Comparison of ENCODE assay signal across 16 mouse cellular contexts in genomic region chr6:88886417-88886967, GRCm38 (mm10). TPM values are rescaled to one million over a fixed set of nuclear protein-coding genes. Genes with fewer than 3 reads are reported as not detected.
A peak's percentile ranks its signal among the peaks of the same experiment; 100 is the strongest.
DNase-seq lines count a peak whose midpoint lies in the region; ATAC-seq and TF ChIP-seq lines count a peak whose summit lies in the region.
"Had no signal": no experiment of that assay in that cellular context is flagged by ENCODE, and none has a peak within 500 bp of the region (broad histone marks: within the 10 kb centered on the region; RNA-seq: fewer than 3 reads in every experiment).

No protein-coding gene starts in this region.

- 78% methylated on average over 2 of the region's 2 CpGs for WGBS in forebrain, embryonic 11.5 days
- 71% methylated on average over 2 of the region's 2 CpGs for WGBS in forebrain, embryonic 16.5 days
- 82% methylated on average over 2 of the region's 2 CpGs for WGBS in embryonic facial prominence, embryonic 12.5 days
- 24% methylated on average over 2 of the region's 2 CpGs for WGBS in hindbrain, postnatal 0 days
- WGBS in neural tube, embryonic 15.5 days = 31% methylated on average over 2 of the region's 2 CpGs

- H3K4me2 ChIP-seq in forebrain, embryonic 11.5 days (ENCODE audit: low read depth, low read length, severe bottlenecking) = no peak overlapping the region
- no peak overlapping the region for H3K4me2 ChIP-seq in forebrain, embryonic 16.5 days (ENCODE audit: low read length)
- no peak overlapping the region for H3K4me2 ChIP-seq in embryonic facial prominence, embryonic 12.5 days (replicated peaks)
- H3K4me2 ChIP-seq in hindbrain, postnatal 0 days (ENCODE audit: low read depth, low read length) = no peak overlapping the region
- H3K4me2 ChIP-seq in neural tube, embryonic 15.5 days = no peak overlapping the region
- H3K4me2 ChIP-seq: embryonic facial prominence, embryonic 13.5 days; heart, embryonic 13.5 days had no signal

- H3K27ac ChIP-seq in forebrain, embryonic 11.5 days (ENCODE audit: low read depth, low read length) = no peak overlapping the region
- H3K27ac ChIP-seq in forebrain, embryonic 16.5 days (ENCODE audit: low read length) = no peak overlapping the region
- no peak overlapping the region for H3K27ac ChIP-seq in embryonic facial prominence, embryonic 12.5 days
- H3K27ac ChIP-seq in hindbrain, postnatal 0 days = no peak overlapping the region
- H3K27ac ChIP-seq in neural tube, embryonic 15.5 days (replicated peaks) = no peak overlapping the region
- H3K27ac ChIP-seq: embryonic facial prominence, embryonic 13.5 days; heart, embryonic 13.5 days; liver, embryonic 14.5 days had no signal

- TF ChIP-seq CTCF in hindbrain, postnatal 0 days (IDR thresholded peaks at IDR 0.05; ENCODE audit: low read depth) = no peak

- H3K36me3 ChIP-seq in forebrain, embryonic 11.5 days (ENCODE audit: control insufficient read depth, insufficient read depth, low read length) = peaks cover 33% of the 10 kb centered on the region; the same call in 1 of the 2 replicates
- H3K36me3 ChIP-seq in forebrain, embryonic 16.5 days (ENCODE audit: control insufficient read depth, insufficient read depth) = no peaks in the 10 kb centered on the region; the same call in 1 of the 2 replicates
- H3K36me3 ChIP-seq in embryonic facial prominence, embryonic 12.5 days = peaks cover 95% of the 10 kb centered on the region
- H3K36me3 ChIP-seq in hindbrain, postnatal 0 days (ENCODE audit: insufficient read depth, low read length) = peaks cover 33% of the 10 kb centered on the region; the same call in 1 of the 2 replicates
- peaks cover 25% of the 10 kb centered on the region for H3K36me3 ChIP-seq in neural tube, embryonic 15.5 days

- H3K9me3 ChIP-seq in forebrain, embryonic 11.5 days (ENCODE audit: control insufficient read depth, low read length) = no peaks in the 10 kb centered on the region
- no peaks in the 10 kb centered on the region for H3K9me3 ChIP-seq in forebrain, embryonic 16.5 days (ENCODE audit: control insufficient read depth, low read length)
- H3K9me3 ChIP-seq in embryonic facial prominence, embryonic 12.5 days = no peaks in the 10 kb centered on the region
- no peaks in the 10 kb centered on the region for H3K9me3 ChIP-seq in hindbrain, postnatal 0 days (ENCODE audit: low read length)
- H3K9me3 ChIP-seq in neural tube, embryonic 15.5 days (replicated peaks) = no peaks in the 10 kb centered on the region
- H3K9me3 ChIP-seq: embryonic facial prominence, embryonic 13.5 days; G1E; heart, embryonic 13.5 days had no signal

- peak; percentile 65; the same call in 1 of the 2 replicates for ATAC-seq in forebrain, embryonic 11.5 days (replicated peaks; ENCODE audit: low FRiP score)
- no peak for ATAC-seq in forebrain, embryonic 16.5 days
- ATAC-seq in embryonic facial prominence, embryonic 12.5 days (ENCODE audit: insufficient number of reproducible peaks, insufficient read depth, low FRiP score, low TSS enrichment) = 0 out of 2 replicates have a peak, but pooled peaks have one; percentile 68
- ATAC-seq in hindbrain, postnatal 0 days = peak; percentile 54
- 0 out of 2 replicates have a peak, but pooled peaks have one; percentile 39 for ATAC-seq in neural tube, embryonic 15.5 days (ENCODE audit: low FRiP score)
- ATAC-seq: intestine, postnatal 0 days had no signal

- no peaks in the 10 kb centered on the region for H3K27me3 ChIP-seq in forebrain, embryonic 11.5 days (ENCODE audit: control insufficient read depth, insufficient read depth, low read length)
- no peaks in the 10 kb centered on the region for H3K27me3 ChIP-seq in forebrain, embryonic 16.5 days (replicated peaks; ENCODE audit: control insufficient read depth, insufficient read depth, low read length)
- H3K27me3 ChIP-seq in embryonic facial prominence, embryonic 12.5 days = no peaks in the 10 kb centered on the region
- no peaks in the 10 kb centered on the region for H3K27me3 ChIP-seq in hindbrain, postnatal 0 days (ENCODE audit: insufficient read depth, low read length)
- H3K27me3 ChIP-seq in neural tube, embryonic 15.5 days (replicated peaks) = no peaks in the 10 kb centered on the region
- H3K27me3 ChIP-seq: embryonic facial prominence, embryonic 13.5 days; heart, embryonic 13.5 days had no signal

- H3K4me3 ChIP-seq in forebrain, embryonic 11.5 days (ENCODE audit: low read depth, low read length) = no peak overlapping the region
- no peak overlapping the region for H3K4me3 ChIP-seq in forebrain, embryonic 16.5 days (replicated peaks; ENCODE audit: low read length)
- no peak overlapping the region for H3K4me3 ChIP-seq in embryonic facial prominence, embryonic 12.5 days
- H3K4me3 ChIP-seq in hindbrain, postnatal 0 days (ENCODE audit: low read length) = no peak overlapping the region
- no peak overlapping the region for H3K4me3 ChIP-seq in neural tube, embryonic 15.5 days (replicated peaks)
- H3K4me3 ChIP-seq: embryonic facial prominence, embryonic 13.5 days; heart, embryonic 13.5 days had no signal

- H3K9ac ChIP-seq in forebrain, embryonic 11.5 days (ENCODE audit: low read length) = no peak overlapping the region
- H3K9ac ChIP-seq in forebrain, embryonic 16.5 days (replicated peaks; ENCODE audit: low read depth, low read length) = no peak overlapping the region
- no peak overlapping the region; the same call in 1 of the 2 replicates for H3K9ac ChIP-seq in embryonic facial prominence, embryonic 12.5 days
- H3K9ac ChIP-seq in hindbrain, postnatal 0 days (replicated peaks; ENCODE audit: low read length) = no peak overlapping the region
- H3K9ac ChIP-seq in neural tube, embryonic 15.5 days (replicated peaks) = no peak overlapping the region
- H3K9ac ChIP-seq: embryonic facial prominence, embryonic 13.5 days; heart, embryonic 13.5 days; liver, embryonic 14.5 days had no signal

- H3K4me1 ChIP-seq in forebrain, embryonic 11.5 days (replicated peaks; ENCODE audit: control insufficient read depth, insufficient read depth, low read length) = no peaks in the 10 kb centered on the region
- H3K4me1 ChIP-seq in forebrain, embryonic 16.5 days (replicated peaks; ENCODE audit: control insufficient read depth, insufficient read depth, low read length) = 0 out of 2 replicates have a peak, but pooled peaks cover 2% of the 10 kb centered on the region
- H3K4me1 ChIP-seq in embryonic facial prominence, embryonic 12.5 days = no peaks in the 10 kb centered on the region
- no peaks in the 10 kb centered on the region for H3K4me1 ChIP-seq in hindbrain, postnatal 0 days (ENCODE audit: insufficient read depth, low read length)
- H3K4me1 ChIP-seq in neural tube, embryonic 15.5 days = 0 out of 2 replicates have a peak, but pooled peaks cover 9% of the 10 kb centered on the region
- H3K4me1 ChIP-seq: embryonic facial prominence, embryonic 13.5 days; heart, embryonic 13.5 days had no signal

- DNase-seq in forebrain, embryonic 11.5 days (ENCODE audit: low spot score) = no peak
- DNase-seq in hindbrain, postnatal 0 days (ENCODE audit: low spot score) = peak; percentile 31
- no peak for DNase-seq in adrenal gland, postnatal 10 days
- DNase-seq in liver = no peak
- DNase-seq in ovary, postnatal 14 days (ENCODE audit: low spot score) = no peak
- DNase-seq: cerebellum, adult 2 months; lung, postnatal 4 days; right cerebral cortex, postnatal 4 days had no signal

RNA-seq across cellular contexts. Expression of gene Podxl2, which starts 11.6 kb away (rescaled TPM):
- 109 and 115 TPM in 2 replicates for polyA plus RNA-seq in forebrain, embryonic 11.5 days (2014; fragmentation: Nextera tagmentation; extraction: Ambion mirVana)
- polyA plus RNA-seq in forebrain, embryonic 16.5 days (2015; fragmentation: Nextera tagmentation; extraction: Ambion mirVana) = 592 and 647 TPM in 2 replicates
- 138 and 153 TPM in 2 replicates for polyA plus RNA-seq in embryonic facial prominence, embryonic 12.5 days (2016; fragmentation: Nextera tagmentation; extraction: Ambion mirVana)
- total RNA-seq in hindbrain, postnatal 0 days (2014; rRNA removed) = 1,247 and 1,290 TPM in 2 replicates
- 675 and 695 TPM in 2 replicates for polyA plus RNA-seq in hindbrain, postnatal 0 days (2015; fragmentation: Nextera tagmentation; extraction: Ambion mirVana)
- polyA plus RNA-seq in neural tube, embryonic 15.5 days (2015; fragmentation: Nextera tagmentation; extraction: Ambion mirVana) = 504 and 640 TPM in 2 replicates
- 10 to 100 TPM; 27.8 to 28.3 TPM for total RNA-seq in adrenal gland, postnatal 10 days (2021)
- polyA plus RNA-seq: G1E had no signal

RNA-seq across cellular contexts. Expression of gene Mcm2, which starts 12.1 kb away (rescaled TPM):
- polyA plus RNA-seq in forebrain, embryonic 11.5 days (2014; fragmentation: Nextera tagmentation; extraction: Ambion mirVana) = 248 and 259 TPM in 2 replicates
- 60.2 and 64.6 TPM in 2 replicates for polyA plus RNA-seq in forebrain, embryonic 16.5 days (2015; fragmentation: Nextera tagmentation; extraction: Ambion mirVana)
- 169 and 171 TPM in 2 replicates for polyA plus RNA-seq in embryonic facial prominence, embryonic 12.5 days (2016; fragmentation: Nextera tagmentation; extraction: Ambion mirVana)
- 35.3 and 37.0 TPM in 2 replicates for total RNA-seq in hindbrain, postnatal 0 days (2014; rRNA removed)
- 21.7 and 23.3 TPM in 2 replicates for polyA plus RNA-seq in hindbrain, postnatal 0 days (2015; fragmentation: Nextera tagmentation; extraction: Ambion mirVana)
- polyA plus RNA-seq in neural tube, embryonic 15.5 days (2015; fragmentation: Nextera tagmentation; extraction: Ambion mirVana) = 20.5 and 52.5 TPM in 2 replicates
- 10 to 100 TPM; 50.0 to 53.5 TPM for total RNA-seq in adrenal gland, postnatal 10 days (2021)

RNA-seq across cellular contexts. Expression of gene Tpra1, which starts 15.6 kb away (rescaled TPM):
- 39.4 and 40.7 TPM in 2 replicates for polyA plus RNA-seq in forebrain, embryonic 11.5 days (2014; fragmentation: Nextera tagmentation; extraction: Ambion mirVana)
- polyA plus RNA-seq in forebrain, embryonic 16.5 days (2015; fragmentation: Nextera tagmentation; extraction: Ambion mirVana) = 56.9 and 70.0 TPM in 2 replicates
- 86.3 and 90.6 TPM in 2 replicates for polyA plus RNA-seq in embryonic facial prominence, embryonic 12.5 days (2016; fragmentation: Nextera tagmentation; extraction: Ambion mirVana)
- 55.2 and 88.4 TPM in 2 replicates for total RNA-seq in hindbrain, postnatal 0 days (2014; rRNA removed)
- 49.4 and 56.0 TPM in 2 replicates for polyA plus RNA-seq in hindbrain, postnatal 0 days (2015; fragmentation: Nextera tagmentation; extraction: Ambion mirVana)
- polyA plus RNA-seq in neural tube, embryonic 15.5 days (2015; fragmentation: Nextera tagmentation; extraction: Ambion mirVana) = 88.1 and 91.7 TPM in 2 replicates
- 10 to 100 TPM; 61.0 to 74.0 TPM for total RNA-seq in adrenal gland, postnatal 10 days (2021)

RNA-seq across cellular contexts. Expression of gene Abtb1, which starts 44.7 kb away (rescaled TPM):
- polyA plus RNA-seq in forebrain, embryonic 11.5 days (2014; fragmentation: Nextera tagmentation; extraction: Ambion mirVana) = 14.4 and 15.3 TPM in 2 replicates
- polyA plus RNA-seq in forebrain, embryonic 16.5 days (2015; fragmentation: Nextera tagmentation; extraction: Ambion mirVana) = 44.7 and 47.0 TPM in 2 replicates
- polyA plus RNA-seq in embryonic facial prominence, embryonic 12.5 days (2016; fragmentation: Nextera tagmentation; extraction: Ambion mirVana) = 28.8 and 33.7 TPM in 2 replicates
- total RNA-seq in hindbrain, postnatal 0 days (2014; rRNA removed) = 62.6 and 78.9 TPM in 2 replicates
- 31.5 and 34.8 TPM in 2 replicates for polyA plus RNA-seq in hindbrain, postnatal 0 days (2015; fragmentation: Nextera tagmentation; extraction: Ambion mirVana)
- 42.4 and 45.4 TPM in 2 replicates for polyA plus RNA-seq in neural tube, embryonic 15.5 days (2015; fragmentation: Nextera tagmentation; extraction: Ambion mirVana)
- 10 to 100 TPM; 21.9 to 30.5 TPM for total RNA-seq in adrenal gland, postnatal 10 days (2021)
